Mouse (Mus musculus): Measurements from ENCODE around the gene Gpm6b.

DNA sequence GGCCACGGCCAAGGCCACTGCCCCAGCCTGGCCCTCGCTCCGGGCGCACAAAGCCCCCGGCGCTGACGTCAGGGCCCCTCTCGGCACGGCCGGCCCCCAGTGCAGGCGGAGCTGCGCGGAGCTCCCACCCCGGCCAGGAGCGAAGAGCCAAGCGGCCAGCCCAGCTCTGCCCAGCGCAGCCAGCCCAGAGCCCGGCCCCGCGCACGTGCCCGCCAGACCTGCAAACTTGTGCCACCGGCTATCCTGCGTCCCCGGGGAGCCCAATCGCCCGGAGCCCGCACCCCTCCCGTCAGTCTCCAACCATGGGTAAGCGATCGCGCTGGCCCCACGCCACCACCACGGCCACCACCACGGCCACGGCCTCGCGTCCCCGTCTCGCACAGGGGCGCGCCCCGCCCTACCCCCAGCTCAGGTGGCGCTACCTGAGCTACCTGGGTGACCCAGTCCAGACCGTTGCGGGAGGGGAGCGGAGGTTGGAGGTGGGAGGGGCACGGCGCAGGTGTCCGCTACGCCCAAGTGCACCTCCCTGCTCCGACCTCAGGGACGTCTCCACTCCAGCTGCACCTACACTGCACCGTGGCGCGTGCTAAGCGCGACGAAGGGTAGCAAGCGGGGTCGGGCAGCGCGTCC is at the start of gene Gpm6b:
- TF ChIP-seq CTCF (IDR thresholded peaks at IDR 0.05; ENCODE audit: low read depth) (no peak), EP300 (IDR thresholded peaks at IDR 0.05; ENCODE audit: low read depth) (no peak)

Measured in liver, postnatal 0 days (tissue).